Mouse (Mus musculus) Patski (cell line): Measurements from ENCODE around the gene 4930590J08Rik. TPM values are rescaled to one million over a fixed set of nuclear protein-coding genes. Genes with fewer than 3 reads are reported as not detected.
A peak's percentile ranks its signal among the peaks of the same experiment; 100 is the strongest.
"Not testable (repeated sequence)": the region's sequence is repeated elsewhere in the genome, so short reads cannot be mapped to it uniquely, and the experiment has no call there.

Experiments used
- ATAC-seq: fragments of 100-300 bp; one replicate; pipeline ENCODE4 v1.8.0; 2021
- CTCF ChIA-PET: fragments of 350-600 bp; sonication (Branson Sonifier 250); formaldehyde crosslinking; loops from one replicate; lab custom pipeline; 2022; ENCODE audit warnings: inconsistent platforms; lab: Charles Lee
- POLR2A ChIA-PET: fragments of 350-600 bp; sonication (Branson Sonifier 250); formaldehyde crosslinking; loops from one replicate; lab custom pipeline; 2022; ENCODE audit warnings: antibody characterized with exemption, inconsistent platforms; lab: Charles Lee
- DNase-seq: peaks from one replicate; pipeline ENCODE4 v3.0.0-alpha.2; 2011; ENCODE audit warnings: low read depth, low spot score
- H3K27me3 ChIP-seq: fragments of 371-371 bp; one replicate; pipeline ENCODE4 v1.5.1; 2021
- CTCF ChIP-seq: fragments of 100-300 bp; IDR thresholded peaks from one replicate; pipeline ENCODE4 v1.5.1; 2021
- in situ Hi-C: fragments of 300-500 bp; cut with MboI; formaldehyde crosslinking; loops from 3 replicates; pipeline ENCODE4 v1.11.1; 2018; ENCODE audit warnings: low pct_unique_long_range_greater_than_20kb, mixed read lengths
- polyA plus RNA-seq: library from polyadenylated mRNA; unstranded; gene quantifications from one replicate; pipeline ENCODE4 v1.2.3, GENCODE M21; 2021

4930590J08Rik gene
- 0.40 TPM for polyA plus RNA-seq

DNA sequence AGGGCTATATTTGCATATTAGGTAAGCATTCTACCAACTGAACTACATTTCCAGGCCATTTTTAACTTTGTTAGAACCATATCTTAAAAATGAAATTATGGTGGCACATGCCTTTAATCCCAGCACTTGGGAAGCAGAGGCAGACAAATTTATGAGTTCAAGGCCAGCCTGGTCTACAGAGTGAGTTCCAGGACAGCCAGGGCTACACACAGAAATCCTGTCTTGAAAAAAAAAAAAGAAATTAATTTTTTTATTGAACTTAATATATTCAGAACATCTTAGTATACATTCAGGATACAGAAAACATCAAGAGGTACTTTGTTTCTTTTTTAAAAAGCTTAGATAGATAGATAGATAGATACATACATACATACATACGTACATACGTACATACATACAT is at the start of gene 4930590J08Rik:
TSS of gene 4930590J08Rik (plus strand) at position 301 of the 400 bp plus-strand sequence.
- DNase-seq, ATAC-seq, POLR2A ChIA-PET, H3K27me3 ChIP-seq: not testable (repeated sequence)
- CTCF ChIA-PET: interaction anchor here (1.7 to 7.7 kb wide), 3 partner anchors 49 to 165 kb away, joined by 4 to 60 read pairs (median 6); no protein-coding TSS in a partner anchor
- in situ Hi-C loops: loop anchor here (5.0 kb wide), 1 partner anchor 165 kb away; no protein-coding TSS in a partner anchor

DNA sequence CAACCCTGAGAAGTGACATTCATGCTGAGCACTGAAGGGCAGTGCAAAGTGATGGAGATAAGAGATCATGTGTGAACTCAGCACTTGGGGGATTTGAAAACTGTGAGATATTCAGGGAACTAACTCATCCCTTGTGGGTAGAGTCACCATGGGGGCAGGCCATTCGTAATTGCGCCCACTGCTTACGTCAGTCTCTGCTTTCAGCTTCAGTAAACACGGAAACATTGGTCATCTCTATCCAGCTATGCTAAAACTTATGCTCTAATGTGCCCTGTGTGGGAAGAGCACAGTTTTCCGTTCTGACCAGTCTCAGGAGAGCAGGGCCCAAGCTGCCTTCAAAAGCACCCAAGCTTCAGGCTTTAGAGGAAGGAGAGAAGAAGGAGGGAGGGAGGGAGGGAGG is 44.3 kb upstream of the 4930590J08Rik start:
- ATAC-seq (no peak), DNase-seq (no peak)
- CTCF ChIA-PET: interaction anchor here (1.3 kb wide), 1 partner anchor 18 kb away, joined by 4 read pairs; no protein-coding TSS in a partner anchor
- H3K27me3 ChIP-seq: peaks cover 53% of the 10 kb centered on the region
- POLR2A ChIA-PET: no interaction called here
- in situ Hi-C loops: no loop called here
- TF ChIP-seq CTCF: no peak

DNA sequence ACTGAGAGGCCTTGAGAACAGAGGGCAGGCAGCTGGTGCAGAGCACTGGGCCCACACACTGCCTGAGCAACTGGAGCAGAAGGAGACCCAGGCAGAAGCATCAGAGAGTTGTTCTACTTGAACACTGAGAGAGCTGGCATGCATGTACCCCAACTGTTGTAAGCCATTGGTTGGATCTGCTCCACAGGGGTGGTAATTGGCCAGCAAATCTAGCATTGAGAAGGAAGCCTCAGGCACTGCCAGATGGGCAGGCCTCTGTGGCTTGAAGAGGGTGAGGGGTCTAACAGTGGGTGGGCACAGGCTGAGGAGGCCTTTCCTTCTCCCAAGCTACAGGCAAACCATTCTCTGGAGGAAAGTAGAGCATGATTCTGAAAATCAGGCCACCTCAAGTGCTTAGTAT is 39.8 kb upstream of the 4930590J08Rik start:
- in situ Hi-C loops: no loop called here
- no peak for ATAC-seq
- CTCF ChIA-PET: no interaction called here

DNA sequence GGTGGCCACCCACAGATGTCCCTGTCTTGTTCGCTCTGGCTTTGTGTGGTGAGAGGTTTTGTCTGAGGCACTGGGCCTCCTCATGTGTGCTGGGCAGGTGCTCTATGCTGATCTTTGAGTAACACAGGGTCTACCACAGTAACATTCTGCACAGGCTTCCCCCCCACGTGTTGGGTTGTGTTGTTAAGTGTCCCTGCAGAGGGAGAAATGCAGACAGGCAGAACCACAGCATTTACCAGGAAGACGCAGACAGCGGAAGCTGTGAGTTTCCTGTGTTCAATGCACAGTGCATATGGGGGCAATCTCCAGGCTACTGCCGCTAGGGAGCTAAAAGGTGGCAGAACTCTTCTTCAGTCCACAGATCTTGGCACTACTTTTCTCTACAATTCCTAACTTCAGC is 38.0 kb upstream of the 4930590J08Rik start:
- no peak for ATAC-seq
- in situ Hi-C loops: no loop called here
- POLR2A ChIA-PET: no interaction called here
- H3K27me3 ChIP-seq: peaks cover 40% of the 10 kb centered on the region
- CTCF ChIA-PET: no interaction called here
- DNase-seq: no peak
- TF ChIP-seq CTCF: no peak

More for the DNA sequence above, 39.8 kb upstream of the 4930590J08Rik start:
- H3K27me3 ChIP-seq: peaks cover 45% of the 10 kb centered on the region
- no peak for TF ChIP-seq CTCF
- DNase-seq: no peak
- POLR2A ChIA-PET: no interaction called here

DNA sequence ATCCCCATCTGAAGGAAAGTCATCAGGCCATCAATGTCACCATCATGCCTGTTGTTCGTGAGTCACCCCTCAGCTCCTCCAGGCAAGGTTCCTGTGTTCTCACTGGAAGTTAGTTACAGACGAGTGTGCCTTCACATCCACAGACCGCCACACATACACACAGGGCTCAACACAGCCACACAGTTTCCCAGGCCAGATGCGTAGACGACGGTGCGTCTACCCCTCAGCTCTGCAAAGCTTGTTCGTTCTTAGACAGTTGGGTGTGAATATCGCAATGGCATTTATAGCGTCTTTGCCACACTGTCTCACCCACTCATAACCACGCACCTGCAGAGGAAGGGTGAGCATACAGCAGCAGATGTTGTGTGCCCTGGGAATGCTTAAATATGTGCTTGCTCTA is 37.0 kb upstream of the 4930590J08Rik start:
- peaks cover 39% of the 10 kb centered on the region for H3K27me3 ChIP-seq
- ATAC-seq (no peak), DNase-seq (no peak)
- in situ Hi-C loops: no loop called here
- ChIA-PET CTCF (no interaction called here), POLR2A (interaction anchor here (0.5 kb wide), 1 partner anchor 178 kb away, joined by 3 read pairs; no protein-coding TSS in a partner anchor)
- TF ChIP-seq CTCF: no peak

DNA sequence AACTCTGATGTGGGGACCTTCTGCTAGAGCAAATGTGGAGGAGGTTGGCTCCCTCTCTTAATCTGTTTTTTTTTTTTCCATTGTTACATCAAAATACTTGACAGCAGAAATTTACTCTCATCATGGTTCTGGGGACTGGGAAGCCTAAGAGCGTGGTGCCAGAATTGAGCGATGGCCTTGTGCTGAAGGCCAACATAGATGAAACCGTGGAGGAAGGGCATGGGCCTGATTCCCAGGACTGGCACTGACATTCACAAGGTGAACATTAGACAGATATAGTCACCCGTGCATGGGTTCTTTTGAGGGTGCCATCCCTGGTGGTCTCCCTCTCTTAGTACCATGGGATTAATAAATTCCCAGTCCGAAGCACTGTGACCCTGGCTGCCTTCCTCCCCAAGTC is 34.5 kb upstream of the 4930590J08Rik start:
- in situ Hi-C loops: no loop called here
- POLR2A ChIA-PET: interaction anchor here (0.9 kb wide), 1 partner anchor 13 kb away, joined by 3 read pairs; no protein-coding TSS in a partner anchor
- H3K27me3 ChIP-seq: peaks cover 28% of the 10 kb centered on the region
- DNase-seq (no peak), ATAC-seq (no peak)
- CTCF ChIA-PET: no interaction called here
- TF ChIP-seq CTCF: no peak

DNA sequence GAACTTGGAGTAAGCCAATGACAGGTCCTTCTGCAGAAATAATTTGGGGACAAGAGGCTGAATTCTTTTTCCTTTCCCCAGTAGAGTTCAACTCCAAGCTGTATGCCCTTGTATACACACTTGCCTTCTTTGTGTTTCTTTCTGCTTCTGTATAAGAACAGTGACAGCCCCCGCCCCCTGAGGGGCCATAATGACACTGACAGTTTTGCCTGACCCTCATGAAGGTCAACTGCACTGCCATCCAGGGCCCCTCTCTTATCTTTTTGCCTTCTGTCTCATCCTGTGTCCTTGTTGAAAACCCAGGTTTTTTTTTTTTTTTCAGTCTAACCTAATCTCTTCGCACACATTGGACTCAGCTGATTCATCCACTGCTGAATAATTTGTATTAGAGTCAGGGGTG is 29.8 kb upstream of the 4930590J08Rik start:
- TF ChIP-seq CTCF: no peak
- ChIA-PET CTCF (no interaction called here), POLR2A (no interaction called here)
- in situ Hi-C loops: no loop called here
- no peak for ATAC-seq
- peaks cover 18% of the 10 kb centered on the region for H3K27me3 ChIP-seq
- DNase-seq: no peak

DNA sequence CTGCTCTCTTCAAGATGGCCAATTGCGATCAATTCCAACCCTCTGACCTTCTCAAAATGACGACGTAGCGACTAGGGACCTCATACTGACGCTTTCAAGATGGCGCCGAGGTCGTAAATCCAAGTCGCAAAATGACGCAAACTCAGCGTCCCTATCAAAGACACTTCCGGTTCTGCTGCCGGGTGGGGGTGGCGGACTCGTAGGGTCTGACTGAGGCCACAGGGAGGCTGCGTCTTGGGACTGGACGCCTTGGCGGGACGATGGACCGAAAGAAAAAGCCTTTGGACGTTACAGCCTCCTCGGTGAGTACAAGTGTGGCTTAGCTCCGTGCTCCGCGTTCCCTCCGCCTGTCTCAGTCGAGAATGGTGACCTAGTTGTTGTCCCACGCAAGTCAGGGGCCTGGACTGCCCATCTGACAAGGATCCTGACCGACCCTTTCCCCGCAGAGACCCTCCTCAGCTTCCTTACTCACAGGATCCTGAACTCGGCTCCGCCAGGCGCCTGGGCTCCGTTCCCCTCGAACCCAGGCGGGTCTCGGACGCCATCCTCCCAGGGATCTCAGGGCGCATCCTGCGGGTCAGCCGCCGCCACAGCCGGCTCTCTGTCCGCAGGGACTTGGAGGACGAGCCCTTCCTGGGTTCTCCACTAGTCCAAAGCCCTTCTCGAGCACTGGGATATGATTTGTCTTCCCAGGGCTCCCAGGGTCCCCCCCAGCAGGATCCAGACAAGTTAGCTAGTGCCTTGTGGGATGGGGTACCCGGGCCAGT is 24.5 kb upstream of the 4930590J08Rik start, which contains the start of gene Ccdc174:
TSS of gene Ccdc174 (plus strand) at position 169 of the 767 bp plus-strand sequence.
- ATAC-seq (peak; percentile 82), DNase-seq (peak; percentile 83)
- no peak for TF ChIP-seq CTCF
- in situ Hi-C loops: no loop called here
- no peaks in the 10 kb centered on the region for H3K27me3 ChIP-seq
- ChIA-PET POLR2A (interaction anchor here (0.6 to 1.4 kb wide), 4 partner anchors 30 to 252 kb away, joined by 3 to 6 read pairs (median 4); no protein-coding TSS in a partner anchor), CTCF (no interaction called here)

DNA sequence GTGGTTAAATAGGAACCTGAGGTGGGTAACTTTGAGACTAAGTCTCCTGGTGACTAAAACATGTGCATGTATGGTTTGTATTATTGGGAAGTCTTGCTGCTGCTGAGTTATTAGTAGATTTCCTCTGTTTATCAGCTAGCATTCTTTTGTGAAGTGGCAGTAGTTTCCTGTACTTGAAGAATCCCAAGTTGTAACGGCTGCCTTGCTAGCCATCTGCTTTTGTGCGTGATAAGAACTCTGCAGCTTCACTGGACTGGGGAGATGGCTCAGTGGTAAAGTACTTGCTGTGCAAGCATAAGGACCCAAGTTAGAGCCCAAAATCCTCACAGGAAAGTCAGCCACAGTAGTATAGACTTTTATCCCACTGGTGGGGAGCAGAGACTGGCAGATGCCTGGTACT is 18.8 kb upstream of the 4930590J08Rik start:
- ATAC-seq (no peak), DNase-seq (no peak)
- in situ Hi-C loops: no loop called here
- H3K27me3 ChIP-seq: no peaks in the 10 kb centered on the region
- TF ChIP-seq CTCF: no peak
- CTCF ChIA-PET: no interaction called here
- POLR2A ChIA-PET: no interaction called here

DNA sequence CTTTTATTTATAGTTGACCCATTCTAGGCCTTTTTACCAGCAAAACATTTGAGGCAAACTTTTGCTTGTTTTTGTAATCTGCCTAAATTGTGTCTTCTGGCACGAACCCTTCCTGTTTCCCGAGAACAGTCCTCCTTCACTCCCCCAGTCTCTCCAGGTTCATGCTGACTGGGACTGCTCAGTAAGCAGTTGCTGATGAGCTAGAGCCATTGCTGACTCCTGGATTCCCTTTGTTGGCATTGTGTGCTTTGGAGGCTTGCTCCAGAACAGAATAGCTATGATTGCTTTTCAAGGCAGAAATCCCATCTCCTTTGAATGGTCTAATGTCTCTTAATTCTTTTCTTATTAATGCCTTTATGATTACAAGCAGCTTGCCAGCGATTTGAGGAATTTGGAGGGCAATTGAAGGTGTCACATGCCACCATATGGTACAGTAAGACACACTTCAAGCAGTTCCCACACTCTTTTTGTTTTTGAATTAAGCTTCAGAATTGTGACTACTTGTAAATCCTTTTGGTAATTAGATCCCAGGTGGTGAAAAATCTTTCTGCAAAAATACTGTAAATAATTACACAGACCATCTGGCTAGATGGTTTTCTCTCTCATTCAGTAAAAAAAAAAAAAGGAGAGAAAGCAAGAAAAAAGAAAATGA is 13.2 kb upstream of the 4930590J08Rik start:
- H3K27me3 ChIP-seq: no peaks in the 10 kb centered on the region
- POLR2A ChIA-PET: no interaction called here
- no peak for ATAC-seq
- no peak for TF ChIP-seq CTCF
- CTCF ChIA-PET: interaction anchor here (5.4 kb wide), 1 partner anchor 10 kb away, joined by 21 read pairs; no protein-coding TSS in a partner anchor
- in situ Hi-C loops: no loop called here
- DNase-seq: no peak
